Mouse (Mus musculus): ENCODE results near the gene Sik3. TPM values are rescaled to one million over a fixed set of nuclear protein-coding genes. Genes with fewer than 3 reads are reported as not detected.

Sik3 gene
- 10 to 100 TPM; 67.9 to 69.1 TPM for total RNA-seq (2021)
- long read RNA-seq, experiment 1, partial matches to known transcripts = 24 of 36 reads
- long read RNA-seq, experiment 1, other reads (novel, unspliced or antisense) = 12 of 36 reads
- long read RNA-seq, experiment 2, partial matches to known transcripts = 16 of 29 reads
- long read RNA-seq, experiment 2, other reads (novel, unspliced or antisense) = 13 of 29 reads

DNA sequence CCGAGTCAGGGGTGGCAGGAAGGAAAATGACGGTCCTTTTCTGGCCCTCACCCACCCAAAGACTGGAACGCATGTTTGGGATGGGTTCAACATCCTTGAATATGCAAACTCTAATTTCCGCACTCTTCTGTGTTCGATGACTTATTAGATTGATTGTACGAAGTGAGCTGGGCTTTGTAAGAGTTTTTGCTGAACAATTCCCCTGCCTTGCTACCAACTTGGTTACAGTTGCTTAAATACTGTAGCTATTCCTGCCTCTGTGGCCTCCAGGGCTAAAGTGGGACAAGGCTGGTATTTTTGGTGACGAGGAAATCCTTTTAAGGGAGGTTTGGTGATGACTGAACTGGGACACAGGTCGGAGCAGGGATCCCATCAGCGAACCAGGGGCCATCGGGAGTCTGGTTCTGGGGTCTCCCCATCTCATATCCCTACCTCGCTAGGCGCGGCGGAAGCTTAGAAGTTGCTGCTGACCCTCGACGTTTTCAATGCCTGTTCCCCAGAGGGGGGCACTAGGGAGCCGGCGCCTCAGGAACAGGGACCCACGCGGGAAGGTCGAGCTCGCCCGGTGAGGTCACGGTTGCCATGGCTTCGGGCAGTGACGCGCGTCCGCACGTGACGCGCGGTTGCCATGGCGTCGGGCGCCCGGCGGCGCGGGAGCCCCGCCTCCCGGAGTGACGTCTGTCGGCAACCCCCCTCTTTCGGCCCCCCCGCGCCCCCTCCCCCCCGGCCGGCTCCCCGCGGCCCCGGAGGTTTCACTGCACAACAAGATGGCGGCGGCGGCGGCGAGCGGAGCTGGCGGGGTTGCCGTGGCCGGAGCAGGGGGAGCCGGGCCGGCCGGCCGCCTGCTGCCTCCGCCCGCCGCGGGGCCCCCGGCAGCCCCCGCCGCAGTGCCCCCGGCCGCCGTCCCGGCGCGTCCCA is at the start of gene Sik3, which contains the start of gene Pafah1b2:
Sik3 (plus strand) TSS at position 730 of the 918 bp plus-strand sequence.
Pafah1b2 (minus strand) TSS at position 600 of the 918 bp plus-strand sequence.
- DNase-seq = peak; percentile 95 to 97

DNA sequence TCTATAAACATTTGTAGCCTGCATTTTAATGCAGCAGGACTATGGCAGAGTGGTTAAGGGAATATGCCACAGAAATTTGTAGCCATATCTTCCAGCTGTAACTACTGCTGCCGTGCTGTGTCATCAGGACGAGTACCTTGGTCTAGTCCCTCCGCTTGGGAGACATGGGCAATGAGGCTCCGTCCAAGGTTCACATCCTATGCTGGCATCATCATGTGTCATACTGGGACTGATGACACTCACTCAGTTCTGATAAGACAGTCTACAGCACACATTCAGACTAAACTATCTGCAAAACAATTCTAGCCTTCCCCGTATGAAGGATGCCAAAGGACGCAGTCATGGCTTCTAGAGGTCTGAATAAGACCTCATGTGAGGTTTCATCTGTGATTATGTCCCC is 49.0 kb upstream of the Sik3 start:
- DNase-seq = no peak

DNA sequence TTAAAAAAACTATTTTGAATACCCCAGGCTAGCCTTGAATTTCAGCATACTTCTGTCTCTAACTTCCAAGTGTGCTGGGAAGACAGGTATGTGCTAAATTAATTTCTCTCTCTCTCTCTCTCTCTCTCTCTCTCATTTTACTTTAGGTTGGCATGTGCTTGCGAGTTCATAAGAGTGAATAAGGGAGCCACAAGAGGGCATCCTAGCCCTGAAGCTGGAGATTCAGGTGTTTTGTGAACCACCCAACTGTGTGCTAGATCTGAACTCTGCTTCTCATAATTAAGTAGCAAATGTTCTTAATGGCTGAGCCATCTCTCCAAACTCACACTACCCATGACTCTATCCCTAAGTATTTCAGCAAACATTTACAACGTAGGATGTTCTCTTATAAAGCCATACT is 35.7 kb upstream of the Sik3 start:
- DNase-seq = no peak

GRCm38 (mm10) chr9:45979778-45980177 is 32.8 kb upstream of the Sik3 start:
- no peak for DNase-seq

DNA sequence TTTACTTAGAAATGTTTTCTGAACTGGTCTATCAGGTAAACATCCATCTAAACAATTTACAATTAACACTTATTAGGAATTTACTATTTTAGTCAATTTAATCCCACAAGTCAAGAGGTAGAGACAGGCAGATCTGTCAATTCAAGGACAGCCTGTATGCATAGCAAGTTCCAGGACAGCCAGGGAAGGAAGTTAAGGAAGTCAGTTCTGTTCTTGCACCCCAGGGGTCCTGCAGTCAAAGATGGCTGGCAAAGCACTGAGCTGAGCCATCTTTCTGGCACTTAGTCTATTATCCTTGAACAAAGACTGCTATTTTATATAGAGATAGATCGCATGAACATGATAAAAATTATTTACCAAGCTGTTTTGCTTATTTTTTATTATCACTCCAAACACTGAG is 32.0 kb upstream of the Sik3 start:
- no peak for DNase-seq

DNA sequence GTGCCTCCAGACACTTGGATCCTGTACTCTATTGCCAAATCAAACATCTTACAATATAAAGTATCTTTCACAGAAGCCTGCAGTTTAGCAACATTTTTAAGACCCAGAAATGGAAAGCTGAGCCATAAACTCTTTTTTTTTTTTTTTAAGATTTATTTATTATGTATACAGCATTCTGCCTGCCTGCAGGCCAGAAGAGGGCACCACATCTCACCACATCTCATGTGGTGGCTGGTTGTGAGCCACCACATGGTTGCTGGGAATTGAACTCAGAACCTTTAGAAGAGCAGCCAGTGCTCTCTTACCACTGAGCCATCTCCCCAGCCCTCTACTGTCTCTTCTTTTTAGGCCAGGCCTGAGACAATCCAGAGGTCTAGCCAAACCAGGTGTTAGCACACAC is 31.3 kb upstream of the Sik3 start:
- no peak for DNase-seq

DNA sequence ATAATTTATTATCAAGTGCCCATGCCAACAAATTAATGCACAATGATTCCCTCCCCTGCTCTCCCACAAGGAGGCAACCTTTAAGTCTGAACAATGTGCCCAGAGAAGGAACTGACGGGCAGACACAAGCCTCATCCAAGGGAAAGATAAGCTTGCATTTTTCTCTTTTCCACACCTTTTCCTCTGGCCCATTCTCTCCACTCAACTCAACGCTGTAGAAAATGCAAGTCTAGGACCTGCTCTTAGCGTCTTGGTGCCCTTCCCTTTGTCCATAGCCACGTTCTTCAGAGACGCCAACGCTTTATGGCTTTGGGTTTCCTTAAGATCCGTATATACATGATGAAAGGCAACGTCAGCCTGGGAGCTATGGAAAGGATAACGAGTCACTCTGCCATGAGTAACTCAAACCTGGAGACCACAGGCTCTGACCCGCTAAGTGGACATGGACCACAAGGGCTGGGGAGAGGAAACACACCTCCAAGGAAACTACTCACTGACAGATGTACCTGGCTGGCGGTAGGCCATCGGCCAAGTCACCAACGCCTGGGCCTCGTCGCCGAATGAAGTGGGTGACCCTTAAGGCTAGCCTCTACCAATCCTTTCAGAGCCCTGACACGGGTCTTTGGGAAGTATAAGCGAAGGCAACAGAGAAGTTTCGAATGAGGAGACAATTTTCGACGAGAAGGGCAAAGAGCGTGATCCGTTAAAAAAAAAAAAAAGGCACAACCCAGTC is 28.8 kb upstream of the Sik3 start:
- DNase-seq = peak; percentile 9 to 58

- DNase-seq = peak; percentile 93
These were observed 28.0 kb upstream of the Sik3 start for GRCm38 (mm10) chr9:45984409-45985228.

- peak; percentile 80 to 86 for DNase-seq
These were observed 27.4 kb upstream of the Sik3 start for GRCm38 (mm10) chr9:45985229-45985567.

- no peak for DNase-seq
These were observed 13.6 kb upstream of the Sik3 start for GRCm38 (mm10) chr9:45999009-45999408.

GRCm38 (mm10) chr9:46003729-46004128 is 8.9 kb upstream of the Sik3 start:
- peak; percentile 74 to 98 for DNase-seq

GRCm38 (mm10) chr9:46004529-46004928 is 8.1 kb upstream of the Sik3 start:
- no peak for DNase-seq

- no peak for DNase-seq
These were observed 6.4 kb upstream of the Sik3 start for GRCm38 (mm10) chr9:46006224-46006623.

- DNase-seq = no peak
These were observed 3.5 kb upstream of the Sik3 start for GRCm38 (mm10) chr9:46008931-46009668.

GRCm38 (mm10) chr9:46009669-46009983 is 3.0 kb upstream of the Sik3 start:
- DNase-seq = no peak

- no peak for DNase-seq
These were observed 1.3 kb upstream of the Sik3 start for GRCm38 (mm10) chr9:46011094-46011970.

- peak; percentile 57 to 78 for DNase-seq
These were observed 478 bp downstream of the Sik3 start for GRCm38 (mm10) chr9:46013009-46013586.

DNA sequence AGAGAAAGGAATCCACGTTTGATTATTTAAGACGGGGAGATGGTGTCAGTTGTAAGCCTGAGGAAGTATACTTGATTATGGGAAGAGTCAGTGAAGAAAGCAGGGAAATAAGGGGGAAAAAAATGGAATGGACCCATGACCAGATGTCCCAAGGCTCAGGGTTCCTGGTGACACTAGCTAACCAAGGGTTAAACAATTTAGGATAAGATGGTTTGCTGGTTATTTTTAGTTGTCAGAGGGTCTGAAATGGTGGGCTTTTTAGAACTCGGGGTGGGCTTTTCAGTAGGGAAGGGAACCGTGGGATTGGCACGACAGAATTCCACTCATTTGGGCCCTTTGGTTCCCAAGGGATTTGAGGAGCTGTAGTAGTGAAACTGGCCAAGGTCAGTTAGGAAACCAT is 996 bp downstream of the Sik3 start:
- DNase-seq = peak in 1 of 2 experiments; percentile 62

DNA sequence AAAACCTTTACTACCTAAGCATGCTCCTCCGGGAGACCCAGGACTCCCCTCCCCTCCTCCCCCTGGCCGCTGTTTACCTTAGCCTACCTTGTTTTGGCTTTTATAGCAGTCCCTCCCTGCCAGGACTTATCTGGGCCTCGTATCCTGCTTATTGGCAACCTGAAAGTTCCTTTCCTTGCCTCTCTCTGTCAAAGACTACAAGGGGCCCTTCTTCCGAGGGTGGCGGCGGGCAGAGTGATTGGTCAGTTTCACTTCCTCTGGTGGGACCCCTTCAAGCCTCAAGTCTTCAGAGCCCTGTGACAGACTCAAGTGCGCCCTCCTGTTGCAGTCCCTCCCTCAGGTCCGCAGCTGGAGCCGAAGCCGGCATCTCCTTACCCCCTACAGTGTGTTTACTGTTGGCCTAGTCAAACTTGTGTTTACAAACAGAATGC is 1.6 kb downstream of the Sik3 start:
- peak; percentile 74 to 76 for DNase-seq

DNA sequence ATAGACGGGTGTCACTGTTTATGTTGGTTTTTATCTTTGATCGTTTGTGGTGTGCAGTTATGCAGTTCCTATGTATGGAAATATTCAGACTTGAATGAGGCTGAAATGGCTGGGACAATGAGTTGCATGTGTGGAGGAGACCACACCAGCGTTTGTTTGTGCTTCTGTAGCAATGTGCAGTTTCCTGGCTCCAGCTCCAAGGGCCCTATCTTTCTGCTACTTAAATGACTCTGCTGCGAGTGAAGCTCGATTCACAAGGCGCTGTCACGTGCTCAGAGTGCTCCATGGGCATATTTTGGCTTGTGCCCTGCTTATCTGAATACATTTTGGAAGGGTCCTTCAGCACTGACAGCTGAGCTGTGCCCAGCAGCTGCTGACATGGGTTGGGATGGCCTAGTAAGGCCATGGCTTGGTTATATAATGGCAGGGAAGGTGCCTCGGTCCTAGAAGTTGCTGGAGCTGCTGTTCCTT is 2.5 kb downstream of the Sik3 start:
- DNase-seq = peak; percentile 84 to 87
